Mouse (Mus musculus) liver, embryonic 11.5 days (tissue): ENCODE measurements around the gene Hcfc1. TPM values are rescaled to one million over a fixed set of nuclear protein-coding genes. Genes with fewer than 3 reads are reported as not detected.

ENCODE experiments used
- ATAC-seq: fragments of 200-750 bp; cut with Nextera tagmentation; replicated peaks from 2 replicates; pipeline ENCODE4 v1.8.0; 2017; ENCODE audit warnings: moderate number of reproducible peaks, mild to moderate bottlenecking, moderate TSS enrichment, moderate library complexity; ENCODE audit not compliant: low FRiP score
- DNase-seq: peaks from one replicate; pipeline ENCODE4 v3.0.0-alpha.2; 2017; ENCODE audit warnings: low spot score
- H3K27ac ChIP-seq: fragments of 300-500 bp; sonication (generic); 2 replicates; pipeline ENCODE4 v1.5.1; 2014; ENCODE audit warnings: mild to moderate bottlenecking, low read depth, low read length, control low read depth
- H3K27me3 ChIP-seq: fragments of 300-500 bp; sonication (generic); replicated peaks from 2 replicates; pipeline ENCODE4 v1.6.1; 2014; ENCODE audit warnings: low read length, mixed read lengths; ENCODE audit not compliant: control insufficient read depth, insufficient read depth
- H3K36me3 ChIP-seq: fragments of 300-500 bp; sonication (generic); 2 replicates; pipeline ENCODE4 v1.6.1; 2014; ENCODE audit warnings: mild to moderate bottlenecking, low read length, moderate library complexity, mixed read lengths; ENCODE audit not compliant: control insufficient read depth, insufficient read depth
- H3K4me1 ChIP-seq: fragments of 300-500 bp; sonication (generic); replicated peaks from 2 replicates; pipeline ENCODE4 v1.6.1; 2014; ENCODE audit warnings: low read length, mixed read lengths; ENCODE audit not compliant: control insufficient read depth, insufficient read depth
- H3K4me2 ChIP-seq: fragments of 300-500 bp; sonication (generic); 2 replicates; pipeline ENCODE4 v1.6.1; 2014; ENCODE audit warnings: mild to moderate bottlenecking, control low read depth, moderate library complexity
- H3K4me3 ChIP-seq: fragments of 300-500 bp; sonication (generic); 2 replicates; pipeline ENCODE4 v1.5.1; 2014; ENCODE audit warnings: low read depth, low read length, control low read depth
- H3K9ac ChIP-seq: fragments of 300-500 bp; sonication (generic); 2 replicates; pipeline ENCODE4 v1.6.1; 2014; ENCODE audit warnings: low read depth, low read length, control low read depth
- H3K9me3 ChIP-seq: fragments of 300-500 bp; sonication (generic); 2 replicates; pipeline ENCODE4 v1.6.1; 2016; ENCODE audit warnings: low read length, inconsistent platforms, mixed read lengths; ENCODE audit not compliant: control insufficient read depth
- WGBS: fragments of 180-500 bp; shearing (Covaris S2); extraction: QIAGEN DNeasy Blood & Tissue Kit; methylation state at CpG from one replicate; pipeline ENCODE4 v1.1.7; 2014; 5-methylcytosine and 5-hydroxymethylcytosine counted together
- polyA plus RNA-seq: library from polyadenylated mRNA; unstranded; fragments of >200 nt; fragmentation: Nextera tagmentation; extraction: Ambion mirVana; gene quantifications from 2 replicates; pipeline ENCODE4 v1.2.1, GENCODE M21; 2014

Gene Hcfc1
- polyA plus RNA-seq, 1 experiment from 2014 or later, result 72.8 TPM

- Histone ChIP-seq H3K4me2 (peak overlapping the region; percentile 79), H3K4me1 (no peaks in the 10 kb centered on the region), H3K36me3 (no peaks in the 10 kb centered on the region; the same call in 1 of the 2 replicates), H3K4me3 (peak overlapping the region; percentile 68), H3K27ac (peak overlapping the region; percentile 79; the same call in 1 of the 2 replicates), H3K27me3 (peaks cover 2% of the 10 kb centered on the region), H3K9me3 (no peaks in the 10 kb centered on the region), H3K9ac (peak overlapping the region; percentile 75)
- WGBS, result 67% methylated on average over 8 of the region's 8 CpGs
- DNase-seq (no peak), ATAC-seq (no peak)
Observed at GRCm38 (mm10) chrX:73922550-73922882, 43.6 kb downstream of the Hcfc1 start.

- Histone ChIP-seq H3K27ac (peak within 1 kb of the TSS; percentile 79), H3K4me2 (peak within 1 kb of the TSS; percentile 79), H3K9ac (peak within 1 kb of the TSS; percentile 75), H3K9me3 (no peaks in the 10 kb centered on the region), H3K4me1 (no peaks in the 10 kb centered on the region), H3K27me3 (peaks cover 2% of the 10 kb centered on the region), H3K4me3 (peak within 1 kb of the TSS; percentile 68), H3K36me3 (no peaks in the 10 kb centered on the region; the same call in 1 of the 2 replicates)
- peak; percentile 79 for DNase-seq
- 11% methylated on average over 42 of the region's 43 CpGs for WGBS
- ATAC-seq, result peak; percentile 97
Observed at GRCm38 (mm10) chrX:73921823-73922549, 44.2 kb downstream of the Hcfc1 start, which contains the start of the genes Arhgap4 and Naa10. TSS of gene Arhgap4 (minus strand) at chrX:73921870. TSS of gene Naa10 (minus strand) at chrX:73921944.

- Histone ChIP-seq H3K27me3 (peaks cover 2% of the 10 kb centered on the region), H3K36me3 (no peaks in the 10 kb centered on the region; the same call in 1 of the 2 replicates), H3K9ac (peak overlapping the region; percentile 75), H3K9me3 (no peaks in the 10 kb centered on the region), H3K4me3 (peak overlapping the region; percentile 68), H3K4me1 (no peaks in the 10 kb centered on the region), H3K27ac (peak overlapping the region; percentile 74), H3K4me2 (peak overlapping the region; percentile 79)
- peak; percentile 32 for ATAC-seq
- 13% methylated on average over 34 of the region's 34 CpGs for WGBS
- no peak for DNase-seq
Observed at GRCm38 (mm10) chrX:73921285-73921822, 44.8 kb downstream of the Hcfc1 start.

- WGBS, result 85% methylated on average over 5 of the region's 5 CpGs
- Histone ChIP-seq H3K27me3 (peaks cover 2% of the 10 kb centered on the region; the same call in 1 of the 2 replicates), H3K36me3 (no peaks in the 10 kb centered on the region; the same call in 1 of the 2 replicates), H3K4me3 (no peak overlapping the region), H3K4me2 (no peak overlapping the region), H3K9ac (no peak overlapping the region), H3K4me1 (no peaks in the 10 kb centered on the region; the same call in none of the 2 replicates), H3K9me3 (no peaks in the 10 kb centered on the region), H3K27ac (no peak overlapping the region)
- ATAC-seq (no peak), DNase-seq (no peak)
Observed at GRCm38 (mm10) chrX:73918631-73919030, 47.5 kb downstream of the Hcfc1 start.

- DNase-seq (no peak), ATAC-seq (no peak)
- H3K4me3 ChIP-seq, result no peak overlapping the region
- no peaks in the 10 kb centered on the region; the same call in none of the 2 replicates for H3K4me1 ChIP-seq
- peaks cover 2% of the 10 kb centered on the region; the same call in 1 of the 2 replicates for H3K27me3 ChIP-seq
- no peak overlapping the region for H3K9ac ChIP-seq
- H3K36me3 ChIP-seq, result no peaks in the 10 kb centered on the region; the same call in 1 of the 2 replicates
- no peak overlapping the region for H3K4me2 ChIP-seq
- H3K27ac ChIP-seq, result no peak overlapping the region
- WGBS, result 85% methylated on average over 8 of the region's 8 CpGs
- H3K9me3 ChIP-seq, result no peaks in the 10 kb centered on the region
Observed at GRCm38 (mm10) chrX:73916945-73917344, 49.2 kb downstream of the Hcfc1 start.

GRCm38 (mm10) chrX:73914827-73915703 is 51.1 kb downstream of the Hcfc1 start:
- Histone ChIP-seq H3K4me1 (peaks cover 2% of the 10 kb centered on the region), H3K4me2 (peak overlapping the region; percentile 64), H3K9ac (no peak overlapping the region), H3K9me3 (no peaks in the 10 kb centered on the region), H3K4me3 (peak overlapping the region; percentile 34), H3K27ac (peak overlapping the region; percentile 70), H3K27me3 (peaks cover 6% of the 10 kb centered on the region; the same call in 1 of the 2 replicates), H3K36me3 (no peaks in the 10 kb centered on the region; the same call in 1 of the 2 replicates)
- ATAC-seq, result peak; percentile 95
- WGBS, result 22% methylated on average over 31 of the region's 31 CpGs
- peak; percentile 79 for DNase-seq

GRCm38 (mm10) chrX:73911588-73911987 is 54.6 kb downstream of the Hcfc1 start:
- H3K4me1 ChIP-seq, result peaks cover 2% of the 10 kb centered on the region
- no peak overlapping the region for H3K4me3 ChIP-seq
- H3K27ac ChIP-seq, result peak overlapping the region; percentile 56
- no peak overlapping the region; the same call in 1 of the 2 replicates for H3K9ac ChIP-seq
- DNase-seq (no peak), ATAC-seq (no peak)
- H3K36me3 ChIP-seq, result no peaks in the 10 kb centered on the region
- WGBS, result 64% methylated on average over 2 of the region's 2 CpGs
- H3K9me3 ChIP-seq, result no peaks in the 10 kb centered on the region
- H3K27me3 ChIP-seq, result peaks cover 3% of the 10 kb centered on the region; the same call in 1 of the 2 replicates
- H3K4me2 ChIP-seq, result peak overlapping the region; percentile 75

GRCm38 (mm10) chrX:73911156-73911555 is 55.0 kb downstream of the Hcfc1 start:
- H3K36me3 ChIP-seq, result no peaks in the 10 kb centered on the region
- WGBS, result 16% methylated on average over 24 of the region's 26 CpGs
- H3K4me3 ChIP-seq, result peak overlapping the region; percentile 40
- peaks cover 2% of the 10 kb centered on the region for H3K4me1 ChIP-seq
- DNase-seq (peak; percentile 46), ATAC-seq (peak; percentile 46; the same call in 1 of the 2 replicates)
- H3K27me3 ChIP-seq, result peaks cover 3% of the 10 kb centered on the region; the same call in 1 of the 2 replicates
- peak overlapping the region; percentile 56 for H3K27ac ChIP-seq
- H3K9ac ChIP-seq, result peak overlapping the region; percentile 62
- no peaks in the 10 kb centered on the region for H3K9me3 ChIP-seq
- H3K4me2 ChIP-seq, result peak overlapping the region; percentile 75
